Mouse (Mus musculus) C2C12 (cell line): ENCODE data around the gene Slc35f4.

Source experiments
- CEBPB ChIP-seq: IDR thresholded peaks from one replicate; pipeline ENCODE4 v1.6.1; 2011; ENCODE audit warnings: low read depth, mild to moderate bottlenecking, control low read depth, moderate library complexity
- CTCF ChIP-seq: IDR thresholded peaks from one replicate; pipeline ENCODE4 v1.5.1; 2011; ENCODE audit not compliant: control insufficient read depth, insufficient read depth, insufficient read length
- MYOD1 ChIP-seq: IDR thresholded peaks from one replicate; pipeline ENCODE4 v1.6.1; 2011; ENCODE audit warnings: low read depth; ENCODE audit not compliant: control insufficient read depth, insufficient read length
- USF1 ChIP-seq: IDR thresholded peaks from one replicate; pipeline ENCODE4 v1.6.1; 2011; ENCODE audit warnings: low read depth, mild to moderate bottlenecking, control low read depth, moderate library complexity

GRCm38 (mm10) chr14:49309670-49310069 lies 216.2 kb downstream of the Slc35f4 start:
- TF ChIP-seq CEBPB (no peak), CTCF (no peak), USF1 (no peak), MYOD1 (no peak)
